Mouse (Mus musculus): Measurements from ENCODE around the gene Cebpb. TPM values are rescaled to one million over a fixed set of nuclear protein-coding genes. Genes with fewer than 3 reads are reported as not detected.

The Cebpb gene
- total RNA-seq (2012; rRNA removed) (9.9 and 20.8 TPM in 2 replicates), polyA plus RNA-seq (2012; ENCODE audit: insufficient read depth in 1 of 2, insufficient read length in 2 of 2, low read depth in 1 of 2, low replicate concordance in 2 of 2, missing spikeins in 1 of 2) (10 to 100 TPM in 1 of 2 experiments, not detected in 1; 10.7 TPM)

- Histone ChIP-seq H3K36me3 (ENCODE audit: control insufficient read depth in 1 of 2, insufficient read depth in 2 of 2, low read length in 2 of 2) (peaks cover 2 to 19% of the 10 kb centered on the region in 2 experiments; a peak in 3 of 4 replicates), H3K27me3 (ENCODE audit: control insufficient read depth in 1 of 2, insufficient read depth in 2 of 2, low read length in 2 of 2) (no peaks in the 10 kb centered on the region), H3K9me3 (replicated peaks; ENCODE audit: insufficient read depth, low read length) (no peaks in the 10 kb centered on the region), H3K4me3 (ENCODE audit: control insufficient read depth in 1 of 2, insufficient read depth in 1 of 2, low read depth in 2 of 2, low read length in 2 of 2) (peak within 1 kb of the TSS; percentile 73 to 96), H3K9ac (ENCODE audit: control insufficient read depth, low read depth, low read length, poor library complexity, severe bottlenecking) (peak within 1 kb of the TSS; percentile 82), H3K79me2 (ENCODE audit: control insufficient read depth, insufficient read depth, low read length, poor library complexity) (peaks cover 30% of the 10 kb centered on the region), H3K4me1 (ENCODE audit: control insufficient read depth in 1 of 2, insufficient read depth in 2 of 2, low read length in 2 of 2) (peaks cover 11 to 27% of the 10 kb centered on the region in 2 experiments), H3K27ac (ENCODE audit: control insufficient read depth, low read depth, low read length) (peak within 1 kb of the TSS; percentile 77)
- DNase-seq (ENCODE audit: low read depth, low spot score): peak; percentile 84
- no peak for TF ChIP-seq ZNF384 (IDR thresholded peaks at IDR 0.05; ENCODE audit: low read depth, low read length)
- no peak for TF ChIP-seq TAL1 (IDR thresholded peaks at IDR 0.05; ENCODE audit: low read length)
- no peak for TF ChIP-seq MEF2A (IDR thresholded peaks at IDR 0.05; ENCODE audit: extremely low read depth, insufficient replicate concordance, low read depth, low read length, poor library complexity, severe bottlenecking)
- TF ChIP-seq KAT2A (conservative IDR thresholded peaks at IDR 0.05; ENCODE audit: low read depth, low read length): no peak; the same call in 1 of the 2 replicates
- no peak for TF ChIP-seq GABPA (IDR thresholded peaks at IDR 0.05; ENCODE audit: low read depth, low read length)
- peak; percentile 43; the same call in 1 of the 2 replicates for TF ChIP-seq NRF1 (IDR thresholded peaks at IDR 0.05; ENCODE audit: insufficient read depth, low read depth, low read length, poor library complexity, severe bottlenecking)
- TF ChIP-seq NELFE (IDR thresholded peaks at IDR 0.05; ENCODE audit: low read depth, low read length): peak; percentile 72
- TF ChIP-seq RCOR1 (IDR thresholded peaks at IDR 0.05; ENCODE audit: low read depth, low read length): no peak
- TF ChIP-seq MAZ (IDR thresholded peaks at IDR 0.05; ENCODE audit: low read depth, low read length): 0 out of 2 replicates have a peak, but pooled peaks have one; percentile 30
- TF ChIP-seq EP300 (IDR thresholded peaks at IDR 0.05; ENCODE audit: low read depth in 1 of 2, low read length in 2 of 2): no peak
- no peak for TF ChIP-seq ZKSCAN1 (IDR thresholded peaks at IDR 0.05; ENCODE audit: low read depth, low read length)
- peak in 2 of 3 experiments; percentile 59 to 79; a peak in 5 of 6 replicates for TF ChIP-seq CTCF (IDR thresholded peaks at IDR 0.05 in 2 of 3, conservative IDR thresholded peaks at IDR 0.05 in 1 of 3; ENCODE audit: control insufficient read depth in 1 of 3, insufficient read depth in 1 of 3, low read depth in 2 of 3, low read length in 3 of 3, poor library complexity in 1 of 3, severe bottlenecking in 1 of 3)
- no peak for TF ChIP-seq USF2 (IDR thresholded peaks at IDR 0.05; ENCODE audit: borderline replicate concordance in 1 of 2, insufficient read depth in 1 of 2, low read depth in 1 of 2, low read length in 2 of 2)
- TF ChIP-seq ZC3H11A (IDR thresholded peaks at IDR 0.05; ENCODE audit: low read depth, low read length): peak; percentile 25; the same call in 1 of the 2 replicates
- 0 out of 2 replicates have a peak, but pooled peaks have one; percentile 11 for TF ChIP-seq TBP (IDR thresholded peaks at IDR 0.05; ENCODE audit: low read depth, low read length)
- 0 out of 2 replicates have a peak, but pooled peaks have one; percentile 29 for TF ChIP-seq UBTF (IDR thresholded peaks at IDR 0.05; ENCODE audit: borderline replicate concordance, insufficient read depth, low read depth, low read length)
- TF ChIP-seq POLR2AphosphoS2 (IDR thresholded peaks at IDR 0.05; ENCODE audit: low read length): peak; percentile 50; the same call in 1 of the 2 replicates
- TF ChIP-seq POLR2A (IDR thresholded peaks at IDR 0.05; ENCODE audit: control insufficient read depth in 1 of 2, insufficient read depth in 1 of 2, low read depth in 1 of 2, low read length in 2 of 2, poor library complexity in 1 of 2): peak; percentile 69 to 78
- no peak for TF ChIP-seq CHD2 (IDR thresholded peaks at IDR 0.05; ENCODE audit: low read length)
- no peak for TF ChIP-seq MXI1 (IDR thresholded peaks at IDR 0.05; ENCODE audit: low read depth, low read length)
- no peak for TF ChIP-seq MYC (IDR thresholded peaks at IDR 0.05; ENCODE audit: low read depth, low read length)
- TF ChIP-seq SMC3 (IDR thresholded peaks at IDR 0.05; ENCODE audit: low read depth, low read length): peak; percentile 56
- 0 out of 2 replicates have a peak, but pooled peaks have one; percentile 28 for TF ChIP-seq ELF1 (IDR thresholded peaks at IDR 0.05; ENCODE audit: low read depth, low read length)
- no peak for TF ChIP-seq MAX (IDR thresholded peaks at IDR 0.05; ENCODE audit: low read length)
- no peak for TF ChIP-seq MAFK (IDR thresholded peaks at IDR 0.05; ENCODE audit: borderline replicate concordance, low read depth, low read length)
- 0 out of 2 replicates have a peak, but pooled peaks have one; percentile 13 for TF ChIP-seq TCF12 (IDR thresholded peaks at IDR 0.05; ENCODE audit: low read depth, low read length)
- 0 out of 2 replicates have a peak, but pooled peaks have one; percentile 49 for TF ChIP-seq BHLHE40 (IDR thresholded peaks at IDR 0.05; ENCODE audit: borderline replicate concordance, low read depth, low read length)
- no peak for TF ChIP-seq E2F4 (IDR thresholded peaks at IDR 0.05; ENCODE audit: borderline replicate concordance, low read depth, low read length)
- TF ChIP-seq USF1 (IDR thresholded peaks at IDR 0.05; ENCODE audit: low read depth, low read length): 0 out of 2 replicates have a peak, but pooled peaks have one; percentile 23
- no peak for TF ChIP-seq MYB (IDR thresholded peaks at IDR 0.05; ENCODE audit: low read depth, low read length)
- no peak for TF ChIP-seq JUND (IDR thresholded peaks at IDR 0.05; ENCODE audit: low read depth, low read length)
- TF ChIP-seq GATA1 (IDR thresholded peaks at IDR 0.05; ENCODE audit: low read depth, low read length): no peak
- TF ChIP-seq POLR2AphosphoS5 (IDR thresholded peaks at IDR 0.05; ENCODE audit: borderline replicate concordance, low read depth, low read length): no peak
Observed at GRCm38 (mm10) chr2:167688498-167689451, at the start of gene Cebpb. Cebpb (plus strand) TSS chr2:167688915.

Measured in MEL (cell line).